Mouse (Mus musculus): ENCODE measurements around the gene Creb5. TPM values are rescaled to one million over a fixed set of nuclear protein-coding genes. Genes with fewer than 3 reads are reported as not detected.

Creb5 gene
- polyA plus RNA-seq, 1 experiment from 2014 or later, result 14.8 TPM

- Histone ChIP-seq H3K9ac (replicated peaks; ENCODE audit: low read depth, low read length) (no peak overlapping the region), H3K9me3 (ENCODE audit: control insufficient read depth, low read length) (no peaks in the 10 kb centered on the region), H3K27me3 (replicated peaks; ENCODE audit: control insufficient read depth, insufficient read depth, low read length) (no peaks in the 10 kb centered on the region), H3K27ac (ENCODE audit: low read length) (no peak overlapping the region), H3K4me2 (ENCODE audit: low read length) (no peak overlapping the region), H3K4me3 (replicated peaks; ENCODE audit: low read length) (no peak overlapping the region), H3K36me3 (ENCODE audit: control insufficient read depth, insufficient read depth) (no peaks in the 10 kb centered on the region), H3K4me1 (replicated peaks; ENCODE audit: control insufficient read depth, insufficient read depth, low read length) (peaks cover 5% of the 10 kb centered on the region)
- no peak for ATAC-seq
- WGBS, result 89% methylated on average over 10 of the region's 10 CpGs
These were observed 419.7 kb downstream of the Creb5 start for GRCm38 (mm10) chr6:53706604-53707330.

GRCm38 (mm10) chr6:53707795-53708194 is 420.7 kb downstream of the Creb5 start:
- Histone ChIP-seq H3K27ac (ENCODE audit: low read length) (no peak overlapping the region), H3K36me3 (ENCODE audit: control insufficient read depth, insufficient read depth) (no peaks in the 10 kb centered on the region), H3K4me2 (ENCODE audit: low read length) (no peak overlapping the region), H3K27me3 (replicated peaks; ENCODE audit: control insufficient read depth, insufficient read depth, low read length) (no peaks in the 10 kb centered on the region), H3K9ac (replicated peaks; ENCODE audit: low read depth, low read length) (no peak overlapping the region), H3K4me3 (replicated peaks; ENCODE audit: low read length) (no peak overlapping the region), H3K4me1 (replicated peaks; ENCODE audit: control insufficient read depth, insufficient read depth, low read length) (peaks cover 5% of the 10 kb centered on the region), H3K9me3 (ENCODE audit: control insufficient read depth, low read length) (no peaks in the 10 kb centered on the region)
- 79% methylated on average over 5 of the region's 5 CpGs for WGBS
- no peak for ATAC-seq

- H3K27ac ChIP-seq (ENCODE audit: low read length), result no peak overlapping the region
- no peaks in the 10 kb centered on the region for H3K27me3 ChIP-seq (replicated peaks; ENCODE audit: control insufficient read depth, insufficient read depth, low read length)
- no peaks in the 10 kb centered on the region for H3K36me3 ChIP-seq (ENCODE audit: control insufficient read depth, insufficient read depth)
- H3K4me1 ChIP-seq (replicated peaks; ENCODE audit: control insufficient read depth, insufficient read depth, low read length), result peaks cover 5% of the 10 kb centered on the region
- 59% methylated on average over 14 of the region's 14 CpGs for WGBS
- ATAC-seq, result no peak
- no peak overlapping the region for H3K4me3 ChIP-seq (replicated peaks; ENCODE audit: low read length)
- H3K9ac ChIP-seq (replicated peaks; ENCODE audit: low read depth, low read length), result no peak overlapping the region
- no peak overlapping the region for H3K4me2 ChIP-seq (ENCODE audit: low read length)
- H3K9me3 ChIP-seq (ENCODE audit: control insufficient read depth, low read length), result no peaks in the 10 kb centered on the region
These were observed 422.8 kb downstream of the Creb5 start for GRCm38 (mm10) chr6:53709694-53710442.

- H3K27me3 ChIP-seq (replicated peaks; ENCODE audit: control insufficient read depth, insufficient read depth, low read length), result no peaks in the 10 kb centered on the region
- WGBS, result 83% methylated on average over 5 of the region's 5 CpGs
- no peaks in the 10 kb centered on the region for H3K9me3 ChIP-seq (ENCODE audit: control insufficient read depth, low read length)
- no peak overlapping the region for H3K27ac ChIP-seq (ENCODE audit: low read length)
- ATAC-seq, result no peak
- no peak overlapping the region for H3K4me3 ChIP-seq (replicated peaks; ENCODE audit: low read length)
- H3K36me3 ChIP-seq (ENCODE audit: control insufficient read depth, insufficient read depth), result no peaks in the 10 kb centered on the region
- peaks cover 5% of the 10 kb centered on the region for H3K4me1 ChIP-seq (replicated peaks; ENCODE audit: control insufficient read depth, insufficient read depth, low read length)
- no peak overlapping the region for H3K4me2 ChIP-seq (ENCODE audit: low read length)
- H3K9ac ChIP-seq (replicated peaks; ENCODE audit: low read depth, low read length), result no peak overlapping the region
These were observed 423.5 kb downstream of the Creb5 start for GRCm38 (mm10) chr6:53710560-53710959.

GRCm38 (mm10) chr6:53713152-53713551 is 426.1 kb downstream of the Creb5 start:
- Histone ChIP-seq H3K9ac (replicated peaks; ENCODE audit: low read depth, low read length) (no peak overlapping the region), H3K4me3 (replicated peaks; ENCODE audit: low read length) (no peak overlapping the region), H3K4me1 (replicated peaks; ENCODE audit: control insufficient read depth, insufficient read depth, low read length) (peaks cover 5% of the 10 kb centered on the region), H3K36me3 (ENCODE audit: control insufficient read depth, insufficient read depth) (no peaks in the 10 kb centered on the region), H3K4me2 (ENCODE audit: low read length) (no peak overlapping the region), H3K27ac (ENCODE audit: low read length) (no peak overlapping the region), H3K27me3 (replicated peaks; ENCODE audit: control insufficient read depth, insufficient read depth, low read length) (no peaks in the 10 kb centered on the region), H3K9me3 (ENCODE audit: control insufficient read depth, low read length) (no peaks in the 10 kb centered on the region)
- WGBS, result 80% methylated on average over 9 of the region's 9 CpGs
- no peak for ATAC-seq

- ATAC-seq, result no peak
- no peaks in the 10 kb centered on the region for H3K4me1 ChIP-seq (replicated peaks; ENCODE audit: control insufficient read depth, insufficient read depth, low read length)
- H3K36me3 ChIP-seq (ENCODE audit: control insufficient read depth, insufficient read depth), result no peaks in the 10 kb centered on the region
- H3K9ac ChIP-seq (replicated peaks; ENCODE audit: low read depth, low read length), result no peak overlapping the region
- no peak overlapping the region for H3K27ac ChIP-seq (ENCODE audit: low read length)
- H3K4me2 ChIP-seq (ENCODE audit: low read length), result no peak overlapping the region
- no peaks in the 10 kb centered on the region for H3K27me3 ChIP-seq (replicated peaks; ENCODE audit: control insufficient read depth, insufficient read depth, low read length)
- WGBS, result 94% methylated on average over 9 of the region's 9 CpGs
- no peak overlapping the region for H3K4me3 ChIP-seq (replicated peaks; ENCODE audit: low read length)
- H3K9me3 ChIP-seq (ENCODE audit: control insufficient read depth, low read length), result no peaks in the 10 kb centered on the region
These were observed 427.8 kb downstream of the Creb5 start for GRCm38 (mm10) chr6:53714908-53715321.

GRCm38 (mm10) chr6:53716013-53716412 is 428.9 kb downstream of the Creb5 start:
- Histone ChIP-seq H3K9ac (replicated peaks; ENCODE audit: low read depth, low read length) (no peak overlapping the region), H3K4me1 (replicated peaks; ENCODE audit: control insufficient read depth, insufficient read depth, low read length) (no peaks in the 10 kb centered on the region), H3K4me3 (replicated peaks; ENCODE audit: low read length) (no peak overlapping the region), H3K36me3 (ENCODE audit: control insufficient read depth, insufficient read depth) (no peaks in the 10 kb centered on the region), H3K27ac (ENCODE audit: low read length) (no peak overlapping the region), H3K27me3 (replicated peaks; ENCODE audit: control insufficient read depth, insufficient read depth, low read length) (no peaks in the 10 kb centered on the region), H3K9me3 (ENCODE audit: control insufficient read depth, low read length) (no peaks in the 10 kb centered on the region), H3K4me2 (ENCODE audit: low read length) (no peak overlapping the region)
- no peak for ATAC-seq
- 84% methylated on average over 9 of the region's 9 CpGs for WGBS

- H3K36me3 ChIP-seq (ENCODE audit: control insufficient read depth, insufficient read depth), result no peaks in the 10 kb centered on the region
- H3K4me3 ChIP-seq (replicated peaks; ENCODE audit: low read length), result no peak overlapping the region
- H3K27ac ChIP-seq (ENCODE audit: low read length), result no peak overlapping the region
- 91% methylated on average over 3 of the region's 3 CpGs for WGBS
- H3K4me1 ChIP-seq (replicated peaks; ENCODE audit: control insufficient read depth, insufficient read depth, low read length), result no peaks in the 10 kb centered on the region
- no peak overlapping the region for H3K4me2 ChIP-seq (ENCODE audit: low read length)
- H3K9ac ChIP-seq (replicated peaks; ENCODE audit: low read depth, low read length), result no peak overlapping the region
- ATAC-seq, result no peak
- no peaks in the 10 kb centered on the region for H3K27me3 ChIP-seq (replicated peaks; ENCODE audit: control insufficient read depth, insufficient read depth, low read length)
- H3K9me3 ChIP-seq (ENCODE audit: control insufficient read depth, low read length), result no peaks in the 10 kb centered on the region
These were observed 432.9 kb downstream of the Creb5 start for GRCm38 (mm10) chr6:53720009-53720408.

GRCm38 (mm10) chr6:53721595-53721994 is 434.5 kb downstream of the Creb5 start:
- no peak overlapping the region for H3K27ac ChIP-seq (ENCODE audit: low read length)
- no peak overlapping the region for H3K4me2 ChIP-seq (ENCODE audit: low read length)
- H3K4me3 ChIP-seq (replicated peaks; ENCODE audit: low read length), result no peak overlapping the region
- no peaks in the 10 kb centered on the region for H3K36me3 ChIP-seq (ENCODE audit: control insufficient read depth, insufficient read depth)
- H3K9ac ChIP-seq (replicated peaks; ENCODE audit: low read depth, low read length), result no peak overlapping the region
- H3K27me3 ChIP-seq (replicated peaks; ENCODE audit: control insufficient read depth, insufficient read depth, low read length), result no peaks in the 10 kb centered on the region
- no peaks in the 10 kb centered on the region for H3K4me1 ChIP-seq (replicated peaks; ENCODE audit: control insufficient read depth, insufficient read depth, low read length)
- peak; percentile 38; the same call in 1 of the 2 replicates for ATAC-seq
- no peaks in the 10 kb centered on the region for H3K9me3 ChIP-seq (ENCODE audit: control insufficient read depth, low read length)
- 8% methylated on average over 9 of the region's 9 CpGs for WGBS

Measured in forebrain, embryonic 16.5 days (tissue).